Mouse (Mus musculus): Measurements from ENCODE around the gene Prap1.

- no peak for TF ChIP-seq CTCF (IDR thresholded peaks at IDR 0.05; ENCODE audit: insufficient read depth, low read depth, low read length)
- no peak for TF ChIP-seq POLR2A (IDR thresholded peaks at IDR 0.05; ENCODE audit: insufficient read depth, low read depth, low read length)
Measured at GRCm38 (mm10) chr7:140121338-140121910, 28.2 kb downstream of the Prap1 start.

Measured in olfactory bulb, adult 2 months (tissue).